Mouse (Mus musculus) c-Kit-positive CD71-negative TER-119-negative erythroid progenitor cells, embryonic 14.5 days (primary cell): Measurements from ENCODE around the gene Gopc.

Experiments
- DNase-seq: peaks from one replicate; pipeline ENCODE4 v3.0.0-alpha.2; 2013; ENCODE audit warnings: low read depth

The Gopc gene

DNA sequence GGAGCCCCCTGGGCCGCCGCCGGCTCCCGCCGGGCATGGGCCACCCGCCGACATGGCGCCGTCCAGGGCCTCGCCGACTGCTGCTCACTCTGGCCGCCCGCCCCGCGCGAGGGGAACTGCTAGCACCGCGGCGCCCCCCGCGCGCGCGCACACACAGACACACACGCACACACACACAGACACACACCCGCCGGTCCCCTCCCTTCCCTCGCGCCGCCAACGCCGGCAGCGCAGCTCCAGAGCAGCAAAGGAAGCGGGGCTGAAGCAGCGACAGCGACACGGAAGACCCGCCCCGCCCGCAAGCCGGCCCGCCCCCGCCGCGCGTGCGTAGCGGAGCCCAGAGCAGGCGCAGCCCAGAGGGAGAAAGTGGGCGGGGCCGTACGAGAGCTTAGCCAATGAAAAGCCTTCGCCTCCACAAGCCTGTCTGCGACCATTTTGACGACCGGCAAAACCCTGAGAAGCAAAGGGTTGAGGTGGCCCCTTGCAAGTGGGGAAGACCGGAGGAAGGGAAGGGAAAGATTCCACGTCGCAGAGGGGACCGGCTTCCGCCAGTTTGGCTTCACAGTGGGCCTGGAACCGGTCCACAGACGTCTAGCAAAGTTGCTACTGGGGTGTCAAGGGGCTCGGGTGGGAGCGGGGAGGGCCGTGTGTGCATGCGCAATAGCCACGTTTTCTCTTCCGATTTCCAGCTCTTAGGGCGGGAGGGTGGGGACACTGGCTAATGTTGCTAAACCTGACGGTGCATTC lies at the start of gene Gopc:
TSS of gene Gopc (minus strand) at position 280 of the 747 bp plus-strand sequence.
- peak; percentile 92 for DNase-seq

DNA sequence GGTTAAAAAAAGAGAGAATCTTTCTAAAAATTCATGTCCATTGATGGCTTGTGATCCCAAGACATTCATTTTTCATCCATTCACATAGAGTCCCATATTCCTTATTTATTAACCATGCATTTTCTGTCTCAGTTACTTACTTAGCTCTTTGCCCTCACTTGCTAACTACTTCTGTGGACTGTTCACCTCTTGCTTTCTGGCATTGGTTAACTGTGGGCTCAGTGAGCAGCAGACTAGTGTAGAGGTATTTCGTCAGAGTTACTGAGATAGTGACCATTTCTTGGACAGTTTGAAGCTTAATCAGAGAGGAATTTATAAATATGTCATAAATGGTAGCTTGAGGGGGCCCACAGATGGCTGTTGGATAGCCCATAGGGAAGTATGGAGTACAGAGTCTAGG lies 49.0 kb upstream of the Gopc start:
- no peak for DNase-seq

DNA sequence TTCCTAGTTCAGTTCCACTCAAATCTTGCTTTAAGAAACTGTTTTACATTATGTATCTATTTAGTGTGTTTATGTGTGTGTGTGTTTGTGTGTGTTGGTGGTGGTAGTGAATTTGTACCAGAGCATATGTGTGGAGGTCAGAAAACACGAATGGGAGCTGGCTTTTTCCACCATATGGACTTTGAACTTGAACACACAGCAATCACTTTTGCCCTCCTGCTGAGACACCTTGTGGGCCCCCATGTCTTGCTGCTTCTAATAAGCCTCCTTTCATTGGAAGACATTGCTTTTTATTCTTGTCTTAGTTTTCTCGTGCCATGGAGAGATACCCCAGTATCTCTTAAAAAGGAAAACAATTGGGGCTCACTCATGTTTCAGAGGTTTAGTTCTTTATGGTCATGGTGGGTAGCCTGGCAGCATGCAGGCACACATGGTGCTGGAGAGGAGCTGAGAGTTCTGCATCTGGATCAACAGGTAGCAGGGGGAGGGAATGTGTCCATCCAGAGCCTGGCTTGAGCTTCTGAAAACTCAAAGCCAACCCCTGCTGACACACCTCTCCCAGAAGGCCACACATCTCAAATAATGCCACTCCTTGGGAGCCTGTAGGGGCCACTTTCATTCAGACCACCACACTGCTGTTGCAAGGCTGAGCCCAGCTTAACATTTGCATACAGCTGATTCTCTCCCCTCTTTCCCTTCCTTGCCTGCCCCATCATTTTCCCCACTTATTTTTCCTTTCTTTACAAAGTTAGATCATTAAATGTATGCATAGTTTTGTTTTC lies 45.9 kb upstream of the Gopc start:
- no peak for DNase-seq

DNA sequence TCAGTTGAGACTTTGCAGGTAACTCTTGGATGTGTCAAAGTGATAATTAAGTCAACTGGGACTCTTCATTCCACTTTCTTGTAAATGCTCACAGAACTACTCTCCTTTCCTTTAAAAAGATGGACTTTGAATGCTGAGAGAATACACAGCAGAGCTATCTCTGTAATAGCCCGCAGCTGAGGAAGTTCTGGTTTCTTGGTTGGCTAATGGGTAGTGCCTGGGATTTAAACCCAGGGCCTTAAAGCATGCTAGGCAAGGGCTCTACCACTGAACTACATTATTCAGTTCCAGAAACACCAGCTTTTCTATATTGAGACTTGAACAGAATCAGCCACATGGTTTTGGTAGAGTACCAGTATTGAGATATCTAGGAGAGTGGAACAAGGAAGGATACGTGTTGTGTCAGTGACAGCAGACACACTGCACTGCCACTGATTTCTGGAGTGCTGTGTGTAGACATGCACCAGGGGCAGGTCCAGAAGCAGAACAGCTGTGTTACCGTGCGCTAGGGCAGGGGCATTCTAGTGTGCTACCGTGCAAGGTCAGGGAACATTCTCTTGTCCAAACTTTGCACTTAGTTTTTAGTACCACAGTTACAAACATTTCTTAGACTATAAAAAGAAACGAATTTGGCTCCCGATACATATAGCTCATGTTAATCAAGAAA lies 44.5 kb upstream of the Gopc start:
- no peak for DNase-seq

DNA sequence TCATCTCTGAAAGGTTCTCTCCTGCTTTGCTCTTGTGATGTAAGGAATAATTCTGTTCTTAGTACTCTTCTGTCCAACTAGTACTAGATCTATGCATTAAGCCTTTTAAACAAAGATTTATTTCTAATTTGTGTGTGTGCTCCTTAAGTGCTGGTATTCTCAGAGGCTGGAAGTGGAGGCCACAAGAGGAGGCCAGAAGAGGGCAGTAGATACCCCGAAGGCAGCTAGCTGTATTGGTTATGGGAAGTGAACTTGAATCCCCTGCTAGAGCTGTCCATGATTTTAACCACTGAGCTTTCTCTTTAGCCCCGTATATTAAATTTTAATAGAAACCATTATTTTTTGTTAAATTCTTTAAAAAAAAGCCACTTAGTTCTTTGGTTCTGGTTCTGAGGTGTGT lies 41.2 kb upstream of the Gopc start:
- DNase-seq = peak; percentile 7

DNA sequence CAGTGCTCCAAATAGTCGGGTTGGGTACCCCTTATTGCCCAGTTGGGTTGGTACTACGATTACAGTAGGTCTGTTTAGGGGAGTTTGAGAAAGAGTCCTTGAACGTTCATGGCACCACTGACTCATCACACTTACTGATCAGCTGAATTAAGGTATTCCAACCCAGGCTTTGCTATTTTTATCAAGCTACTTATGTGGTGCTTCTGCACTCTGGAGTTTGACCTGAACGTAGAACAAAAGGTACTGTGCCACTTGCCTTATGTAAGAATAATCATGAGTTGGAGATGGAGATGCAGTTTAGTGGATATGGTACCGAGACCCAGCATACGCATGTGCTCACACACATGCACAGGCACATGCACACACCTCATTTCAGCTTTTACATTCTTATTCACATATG lies 39.8 kb upstream of the Gopc start:
- no peak for DNase-seq

DNA sequence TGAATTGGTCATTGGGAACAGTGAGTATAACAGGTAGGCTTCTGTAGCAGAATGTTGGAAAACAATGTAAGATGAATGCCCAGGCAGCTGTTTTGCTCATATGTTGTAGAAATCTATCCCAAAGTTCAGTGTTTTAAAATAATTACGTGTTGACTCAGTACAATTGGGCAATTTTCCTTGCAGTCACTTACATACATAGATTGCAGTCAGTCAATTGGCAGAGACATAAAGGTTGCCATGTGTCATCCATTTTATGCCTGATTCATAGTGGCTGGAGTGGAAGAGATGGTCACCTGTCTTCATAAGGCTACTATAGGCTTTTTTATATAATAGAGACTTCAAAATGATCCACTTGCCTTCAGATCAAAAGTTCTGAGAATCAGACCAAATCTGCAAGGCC lies 38.6 kb upstream of the Gopc start:
- DNase-seq = no peak

DNA sequence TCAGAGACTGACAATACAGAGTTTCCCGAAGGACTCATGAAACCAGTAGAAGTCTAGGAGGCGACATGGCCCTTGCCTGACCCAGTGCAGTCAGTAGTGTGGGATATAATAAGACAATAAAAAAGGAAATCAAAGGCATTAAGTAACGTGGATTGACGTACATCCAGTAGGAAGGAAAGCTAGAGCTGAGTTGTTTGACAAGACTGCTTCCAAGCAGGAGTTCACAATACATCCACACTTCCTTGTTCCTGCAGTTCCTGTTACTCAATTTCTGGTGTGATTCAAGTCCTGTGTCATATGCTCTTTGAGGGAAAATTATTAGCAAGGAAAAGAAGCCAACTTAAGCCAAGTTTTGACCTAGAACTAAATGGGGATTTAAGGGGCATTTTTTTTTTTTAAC lies 37.5 kb upstream of the Gopc start:
- DNase-seq = no peak

DNA sequence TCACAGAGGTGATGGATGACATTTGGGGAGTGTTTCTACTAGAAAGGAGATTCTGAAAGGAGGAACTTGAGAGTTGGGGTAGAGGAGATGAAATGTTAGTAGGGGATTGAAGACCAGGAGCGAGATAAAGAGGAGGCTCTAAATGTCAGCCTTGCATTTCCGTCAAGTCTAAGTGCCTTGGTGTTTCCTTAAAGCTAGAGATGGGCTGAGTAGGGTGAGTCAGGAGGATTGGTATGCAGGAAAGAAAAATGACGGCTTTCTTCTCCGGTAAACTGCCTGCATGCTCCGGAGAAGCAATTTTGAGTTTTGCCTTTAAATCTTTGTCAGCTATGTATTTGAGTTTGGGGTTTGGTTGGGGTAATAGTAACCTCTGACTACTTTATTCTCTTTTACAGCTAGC lies 37.0 kb upstream of the Gopc start:
- DNase-seq = no peak

DNA sequence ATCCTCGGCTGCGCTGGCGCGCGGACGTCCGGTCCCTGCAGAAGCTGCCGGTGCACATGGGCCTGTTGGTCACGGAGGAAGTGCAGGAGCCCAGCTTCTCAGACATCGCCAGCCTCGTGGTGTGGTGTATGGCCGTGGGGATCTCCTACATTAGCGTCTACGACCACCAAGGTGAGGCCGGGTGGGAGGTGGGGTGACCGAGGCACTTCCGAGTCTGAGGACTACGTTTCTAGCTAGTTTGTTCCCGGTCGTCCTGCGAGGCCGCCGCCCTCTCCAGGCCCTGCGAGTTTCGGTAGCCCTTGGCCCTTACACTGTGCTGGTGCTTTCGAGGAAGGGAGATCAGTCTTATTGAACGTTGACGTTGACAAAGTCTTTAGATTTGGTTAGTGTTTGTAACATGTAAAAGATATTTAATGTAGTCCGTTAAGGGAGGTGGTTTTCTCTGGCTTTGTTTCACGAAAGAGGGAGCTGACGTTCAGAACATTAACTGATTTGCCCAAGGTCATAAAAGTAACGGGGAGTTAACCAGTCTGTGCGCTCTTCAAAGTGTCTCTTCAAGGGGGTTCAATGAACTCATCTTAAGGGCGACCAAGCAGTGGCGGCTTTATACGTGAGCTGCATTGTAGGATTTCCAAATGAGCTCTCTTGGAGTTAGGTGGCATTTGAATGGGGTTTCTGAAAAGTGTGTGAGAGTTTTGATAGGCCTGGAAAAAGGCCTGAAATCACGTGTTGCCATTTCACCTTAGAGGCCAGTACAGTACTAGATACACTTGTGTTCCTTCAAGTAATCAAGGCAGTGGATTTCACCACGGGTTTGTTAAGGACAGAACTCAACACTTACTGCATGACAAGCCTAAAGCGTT lies 36.3 kb upstream of the Gopc start:
- peak; percentile 7 for DNase-seq

DNA sequence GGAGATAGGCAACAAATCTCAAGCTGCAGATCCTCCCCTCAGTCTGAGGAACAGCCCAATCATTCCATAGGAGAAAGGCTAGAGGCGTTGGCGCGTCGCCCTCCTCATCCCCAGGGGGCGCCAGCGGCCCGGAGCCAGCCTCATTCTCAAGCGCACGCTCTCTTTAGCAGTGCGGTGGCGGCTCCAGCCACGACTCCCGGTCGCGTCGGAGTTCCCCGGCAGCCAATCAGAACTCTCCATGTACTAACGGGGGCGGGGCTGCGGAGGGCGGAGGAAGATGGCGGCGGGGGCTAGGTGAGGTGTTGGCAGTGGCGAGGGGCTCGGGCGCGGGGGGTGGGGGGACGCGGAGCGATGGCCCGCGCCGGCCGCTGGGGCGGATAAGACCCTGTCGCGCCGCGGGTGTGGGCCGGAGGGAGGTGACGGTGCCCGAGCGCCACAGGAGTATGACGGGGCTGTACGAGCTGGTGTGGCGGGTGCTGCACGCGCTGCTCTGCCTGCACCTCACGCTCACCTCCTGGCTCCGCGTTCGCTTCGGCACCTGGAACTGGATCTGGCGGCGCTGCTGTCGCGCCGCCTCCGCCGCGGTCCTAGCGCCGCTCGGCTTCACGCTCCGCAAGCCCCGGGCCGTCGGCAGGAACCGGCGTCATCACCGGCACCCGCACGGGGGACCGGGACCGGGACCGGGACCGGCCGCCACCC lies 35.5 kb upstream of the Gopc start, which contains the start of gene Nus1:
TSS of gene Nus1 (plus strand) at position 249 of the 699 bp plus-strand sequence.
- DNase-seq = peak; percentile 94

DNA sequence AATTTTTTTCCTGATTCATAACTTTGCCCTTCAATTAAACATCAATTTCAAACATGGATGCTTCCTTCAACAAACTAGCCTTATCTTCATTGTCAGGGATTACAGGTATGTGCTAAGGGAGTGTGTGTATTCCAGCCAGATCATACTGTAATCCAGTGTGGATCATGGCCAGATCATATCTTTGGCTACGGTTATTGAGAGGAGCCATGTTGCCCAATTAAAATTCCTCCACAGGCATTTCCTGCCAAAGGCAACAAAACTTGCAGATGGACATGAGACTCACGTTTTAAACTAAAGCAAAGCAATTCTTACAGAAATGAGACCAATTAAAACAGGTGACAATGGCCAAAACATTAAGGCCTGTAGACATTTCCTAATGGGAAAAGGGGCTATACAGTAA lies 34.5 kb upstream of the Gopc start:
- DNase-seq = no peak

DNA sequence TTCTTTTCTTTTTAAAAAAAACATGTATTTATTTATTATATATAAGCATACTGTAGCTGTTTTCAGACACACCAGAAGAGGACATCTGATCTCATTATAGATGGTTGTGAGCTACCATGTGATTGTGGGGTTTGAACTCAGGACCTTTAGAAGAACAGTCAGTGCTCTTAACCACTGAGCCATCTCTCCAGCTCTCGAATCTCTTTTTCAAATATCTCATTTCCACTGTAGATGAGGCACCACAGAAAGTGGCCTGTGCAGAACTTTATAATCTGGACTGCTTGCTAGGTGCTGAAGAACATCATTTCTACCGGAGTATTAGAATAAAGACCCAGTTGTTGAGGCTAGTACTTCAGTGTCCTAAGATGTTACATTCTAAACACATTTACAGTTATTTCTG lies 33.1 kb upstream of the Gopc start:
- no peak for DNase-seq

DNA sequence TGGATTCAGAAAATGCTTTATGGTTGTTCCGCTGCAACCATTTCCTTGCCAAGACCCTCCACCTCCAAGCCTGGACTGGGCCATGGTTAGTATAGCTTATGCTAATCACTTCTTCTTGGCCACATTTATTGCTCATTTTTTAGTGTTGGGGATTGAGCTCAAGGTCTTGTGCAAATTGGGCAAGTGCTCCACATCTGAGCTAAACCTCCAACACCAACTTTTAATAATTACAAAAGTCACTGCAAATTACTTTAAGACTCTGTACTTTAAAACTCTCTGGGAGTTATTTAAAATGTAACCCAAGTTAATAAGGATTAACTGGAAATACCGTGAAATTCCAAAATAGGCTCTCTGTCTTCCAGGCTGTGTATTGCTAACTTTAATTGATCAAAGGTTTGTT lies 25.6 kb upstream of the Gopc start:
- no peak for DNase-seq

DNA sequence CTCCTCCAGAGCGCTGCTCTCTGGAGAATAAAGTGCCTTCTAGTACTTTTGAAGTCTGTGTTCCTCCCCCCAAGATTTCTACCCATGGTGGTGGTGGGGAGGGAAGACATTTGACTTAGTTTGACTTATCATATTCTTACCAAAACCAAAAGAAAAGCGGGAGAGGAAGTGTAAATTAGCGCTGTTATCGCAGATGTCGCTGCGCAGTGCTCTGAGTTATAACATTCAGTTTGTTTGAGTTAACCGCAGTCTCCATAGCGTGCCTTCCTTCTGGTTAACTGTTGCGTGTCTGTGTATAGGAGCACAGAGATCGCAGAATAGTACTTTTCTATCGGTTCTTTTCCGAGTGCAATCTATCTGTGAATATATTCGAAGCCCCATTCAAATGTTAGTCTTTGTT lies 23.2 kb upstream of the Gopc start:
- DNase-seq = no peak

DNA sequence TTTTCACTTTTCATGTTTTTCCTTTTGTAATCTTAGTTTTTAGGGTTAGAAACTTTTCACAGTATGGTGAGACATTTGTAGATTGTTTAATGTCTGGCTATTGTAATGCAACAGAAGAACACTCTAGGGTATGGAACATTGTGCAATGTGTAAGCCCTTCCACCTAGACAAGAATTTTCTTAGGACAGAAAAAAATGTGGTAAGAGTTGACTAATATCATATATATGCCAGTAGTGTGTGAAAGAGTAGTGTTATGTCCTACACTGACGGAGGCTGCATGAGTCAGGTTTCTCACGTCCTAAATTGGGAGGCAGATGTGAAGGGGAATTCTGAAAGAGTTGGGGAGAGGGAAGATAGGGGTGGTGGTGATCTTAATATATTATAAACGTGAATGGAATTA lies 17.8 kb upstream of the Gopc start:
- DNase-seq = no peak

DNA sequence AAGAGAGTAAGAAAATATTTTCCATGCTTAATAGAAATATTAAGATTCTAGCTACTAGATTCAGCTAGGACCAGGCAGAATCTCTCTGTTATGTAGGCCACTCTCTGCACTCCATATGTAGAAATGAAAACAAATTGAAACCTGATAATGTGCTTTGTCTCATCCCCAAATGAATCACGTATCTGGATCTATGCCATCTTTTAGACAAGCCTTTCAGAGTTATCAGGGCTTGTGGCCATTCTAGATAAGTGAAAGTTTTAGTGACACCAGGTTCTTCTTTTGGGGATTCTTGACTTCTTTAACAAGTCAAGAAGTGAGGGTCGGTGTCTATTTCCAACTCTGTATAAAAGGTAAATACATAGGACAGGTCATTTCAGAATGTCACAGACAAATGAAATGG lies 16.8 kb upstream of the Gopc start:
- DNase-seq = no peak

DNA sequence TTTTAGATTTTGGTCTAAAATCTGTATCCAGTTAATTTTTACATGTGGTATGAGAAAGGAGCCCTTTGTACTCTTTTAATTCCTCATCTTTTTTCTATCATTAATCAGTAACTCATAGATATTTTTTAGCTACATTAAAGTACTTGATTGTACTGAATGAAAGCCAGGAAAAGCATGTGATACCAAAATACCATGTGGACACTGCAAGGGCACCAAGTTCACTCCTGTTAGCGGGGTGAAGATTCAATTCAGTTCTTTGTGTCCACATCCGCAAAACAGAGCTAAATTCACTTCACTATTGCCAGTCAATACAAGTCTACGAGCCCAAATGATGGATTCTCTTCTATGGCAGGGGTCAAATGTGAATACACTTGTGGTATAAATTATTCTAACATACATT lies 14.7 kb upstream of the Gopc start:
- DNase-seq = no peak

DNA sequence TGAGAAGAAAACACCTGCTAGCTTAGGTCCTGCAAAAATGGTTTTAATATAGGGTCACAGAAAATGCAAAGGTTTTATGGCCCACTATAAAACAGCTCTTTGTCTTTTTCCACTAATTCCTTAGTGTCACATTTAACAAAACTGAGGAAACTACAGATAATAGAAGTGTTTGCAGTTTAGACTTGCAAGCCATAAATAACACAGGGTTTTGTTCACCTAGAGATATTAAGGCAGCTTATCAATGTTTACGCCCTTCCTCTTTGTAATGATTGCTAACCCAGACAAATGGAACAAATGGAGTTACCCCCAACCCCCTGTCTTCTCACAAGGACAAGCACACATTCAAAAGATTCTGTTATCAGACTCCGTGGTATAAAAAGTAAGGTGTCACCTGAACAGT lies 9.3 kb upstream of the Gopc start:
- no peak for DNase-seq

DNA sequence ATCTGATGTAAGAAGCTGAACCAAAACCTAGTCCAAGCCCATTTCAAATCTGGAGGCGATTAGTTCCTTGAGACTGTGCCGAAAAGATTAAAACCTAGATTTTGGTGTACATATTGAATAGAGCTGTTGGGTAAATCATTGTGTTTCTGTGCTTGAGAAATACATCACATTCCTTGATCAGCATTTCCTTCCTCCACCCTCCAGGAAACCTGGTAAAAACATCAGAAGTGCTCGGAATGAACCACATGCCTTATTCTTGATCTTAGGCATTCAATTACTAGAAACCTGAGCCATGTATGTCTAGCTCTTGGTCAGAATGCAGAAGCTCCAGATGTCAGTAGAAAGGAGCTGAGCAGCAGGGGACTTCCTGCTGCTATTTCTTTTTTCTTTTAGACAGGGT lies 7.5 kb upstream of the Gopc start:
- no peak for DNase-seq

DNA sequence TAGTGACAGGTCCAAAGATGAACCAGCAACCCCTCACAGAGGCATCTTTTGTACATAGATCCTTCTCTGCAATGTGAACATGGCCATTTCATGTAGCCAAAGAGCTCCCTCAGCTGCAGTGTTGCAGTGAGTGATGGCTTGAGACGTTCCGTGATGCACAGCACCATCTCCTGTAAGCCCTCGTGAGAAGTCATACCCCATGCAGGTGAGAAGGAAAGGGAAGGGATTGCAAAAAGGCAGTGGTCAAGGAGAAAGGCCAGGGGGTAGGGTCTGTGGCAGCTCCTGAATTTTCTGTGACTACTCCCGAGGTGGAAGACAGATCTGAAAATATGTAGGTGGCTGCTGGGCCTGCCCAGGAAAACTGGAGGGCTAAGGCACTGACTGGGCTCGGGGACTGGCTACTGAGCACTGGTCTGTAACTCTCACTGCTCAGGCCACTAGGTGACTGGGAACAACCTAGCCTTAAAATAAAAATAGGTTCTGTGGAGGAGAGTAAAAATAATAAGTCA lies 7.1 kb upstream of the Gopc start, which contains the start of gene Nepn:
TSS of gene Nepn (plus strand) at position 51 of the 509 bp plus-strand sequence.
- no peak for DNase-seq
